Mouse (Mus musculus): ENCODE results near the gene Ifnar1.
"Not testable (repeated sequence)": the region's sequence is repeated elsewhere in the genome, so short reads cannot be mapped to it uniquely, and the experiment has no call there.

The Ifnar1 gene

GRCm38 (mm10) chr16:91504701-91505100 lies 19.7 kb downstream of the Ifnar1 start:
- no peak for DNase-seq (ENCODE audit: low spot score in 2 of 2)

GRCm38 (mm10) chr16:91505116-91505601 lies 20.1 kb downstream of the Ifnar1 start:
- DNase-seq (ENCODE audit: low spot score in 2 of 2) = no peak

GRCm38 (mm10) chr16:91506396-91506795 lies 21.4 kb downstream of the Ifnar1 start:
- no peak for DNase-seq (ENCODE audit: low spot score in 2 of 2)

- DNase-seq (ENCODE audit: low spot score in 2 of 2) = peak; percentile 89 to 90
Observed at GRCm38 (mm10) chr16:91512161-91512787, 27.2 kb downstream of the Ifnar1 start.

GRCm38 (mm10) chr16:91513099-91513498 lies 28.1 kb downstream of the Ifnar1 start:
- DNase-seq (ENCODE audit: low spot score in 2 of 2) = no peak

- DNase-seq (ENCODE audit: low spot score in 2 of 2) = no peak
Observed at GRCm38 (mm10) chr16:91517020-91517419, 32.0 kb downstream of the Ifnar1 start.

GRCm38 (mm10) chr16:91522040-91522439 lies 37.0 kb downstream of the Ifnar1 start:
- no peak for DNase-seq (ENCODE audit: low spot score in 2 of 2)

- DNase-seq (ENCODE audit: low spot score in 2 of 2) = no peak
Observed at GRCm38 (mm10) chr16:91522479-91523309, 37.7 kb downstream of the Ifnar1 start.

- DNase-seq (ENCODE audit: low spot score in 2 of 2) = no peak
Observed at GRCm38 (mm10) chr16:91524206-91524605, 39.2 kb downstream of the Ifnar1 start.

- no peak for DNase-seq (ENCODE audit: low spot score in 2 of 2)
Observed at GRCm38 (mm10) chr16:91526274-91526673, 41.2 kb downstream of the Ifnar1 start.

GRCm38 (mm10) chr16:91527051-91527450 lies 42.0 kb downstream of the Ifnar1 start:
- no peak for DNase-seq (ENCODE audit: low spot score in 2 of 2)

GRCm38 (mm10) chr16:91527500-91527899 lies 42.5 kb downstream of the Ifnar1 start:
- no peak for DNase-seq (ENCODE audit: low spot score in 2 of 2)

GRCm38 (mm10) chr16:91528578-91528977 lies 43.5 kb downstream of the Ifnar1 start:
- no peak for DNase-seq (ENCODE audit: low spot score in 2 of 2)

- not testable (repeated sequence) for DNase-seq (ENCODE audit: low spot score in 2 of 2)
Observed at GRCm38 (mm10) chr16:91530830-91531229, 45.8 kb downstream of the Ifnar1 start.

GRCm38 (mm10) chr16:91531856-91532255 lies 46.8 kb downstream of the Ifnar1 start:
- DNase-seq (ENCODE audit: low spot score in 2 of 2) = no peak

- DNase-seq (ENCODE audit: low spot score in 2 of 2) = no peak
Observed at GRCm38 (mm10) chr16:91532429-91532828, 47.4 kb downstream of the Ifnar1 start.

- peak; percentile 42 to 44 for DNase-seq (ENCODE audit: low spot score in 2 of 2)
Observed at GRCm38 (mm10) chr16:91533097-91534001, 48.3 kb downstream of the Ifnar1 start.

- DNase-seq (ENCODE audit: low spot score in 2 of 2) = no peak
Observed at GRCm38 (mm10) chr16:91534477-91534876, 49.4 kb downstream of the Ifnar1 start.

- DNase-seq (ENCODE audit: low spot score in 2 of 2) = no peak
Observed at GRCm38 (mm10) chr16:91534888-91535287, 49.9 kb downstream of the Ifnar1 start.

GRCm38 (mm10) chr16:91536372-91536771 lies 51.3 kb downstream of the Ifnar1 start:
- DNase-seq (ENCODE audit: low spot score in 2 of 2) = no peak

- no peak for DNase-seq (ENCODE audit: low spot score in 2 of 2)
Observed at GRCm38 (mm10) chr16:91537065-91537464, 52.0 kb downstream of the Ifnar1 start.

GRCm38 (mm10) chr16:91538051-91538450 lies 53.0 kb downstream of the Ifnar1 start:
- no peak for DNase-seq (ENCODE audit: low spot score in 2 of 2)
